Mouse (Mus musculus) cerebellum, adult 11-12 months (tissue): ENCODE measurements around the gene Mars.

ENCODE experiments used
- DNase-seq: peaks from one replicate; pipeline ENCODE4 v3.0.0; 2022

Mars gene

GRCm38 (mm10) chr10:127311476-127312355 lies at the start of gene Mars:
Gene Mars (minus strand): TSS chr10:127311786.
- DNase-seq: peak; percentile 94

GRCm38 (mm10) chr10:127360714-127361113 lies 49.1 kb upstream of the Mars start:
- no peak for DNase-seq

- no peak for DNase-seq
Measured at GRCm38 (mm10) chr10:127355336-127355735, 43.8 kb upstream of the Mars start.

- DNase-seq: peak; percentile 55
Measured at GRCm38 (mm10) chr10:127353909-127354895, 42.6 kb upstream of the Mars start, which contains the start of gene Inhbe. Gene Inhbe (minus strand): TSS chr10:127354411.

GRCm38 (mm10) chr10:127352766-127353165 lies 41.2 kb upstream of the Mars start:
- DNase-seq: no peak

GRCm38 (mm10) chr10:127352187-127352586 lies 40.6 kb upstream of the Mars start:
- no peak for DNase-seq

- no peak for DNase-seq
Measured at GRCm38 (mm10) chr10:127351719-127352118, 40.1 kb upstream of the Mars start.

- DNase-seq: no peak
Measured at GRCm38 (mm10) chr10:127351285-127351595, 39.7 kb upstream of the Mars start.

DNA sequence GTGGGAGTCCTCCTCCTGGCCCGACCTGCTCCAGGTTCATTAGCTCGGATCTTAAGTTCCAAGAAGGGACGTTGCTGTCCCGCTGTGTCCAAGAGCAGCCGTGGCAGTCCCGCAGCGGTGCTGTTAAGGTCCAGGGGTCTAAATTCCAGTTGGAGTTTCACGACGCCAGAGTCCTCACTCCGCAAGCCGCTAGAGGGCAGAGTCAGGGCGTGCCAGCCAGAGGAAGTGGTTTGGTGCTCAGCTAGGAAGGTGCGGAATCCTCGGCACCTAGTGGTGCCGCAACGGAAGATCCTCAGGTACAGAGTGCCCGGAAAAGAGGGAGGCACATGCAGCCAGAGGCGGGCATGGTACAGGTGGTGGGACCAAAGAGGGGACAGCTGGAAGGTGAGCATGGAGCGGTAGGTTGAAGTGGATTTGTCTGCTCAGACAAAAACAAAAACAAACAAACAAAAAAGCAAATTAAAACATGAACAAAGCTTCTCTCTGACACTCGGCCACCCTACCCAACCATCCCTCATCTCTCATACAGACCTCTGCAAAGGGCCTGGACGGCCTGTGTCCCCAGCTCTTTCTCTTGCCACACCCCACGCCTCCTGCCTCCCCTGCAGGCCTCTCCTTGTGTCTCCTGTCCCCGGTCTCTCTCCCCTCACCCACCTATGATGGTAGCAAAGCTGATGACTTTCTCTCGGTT lies 39.2 kb upstream of the Mars start:
- DNase-seq: peak; percentile 71

- no peak for DNase-seq
Measured at GRCm38 (mm10) chr10:127349810-127350209, 38.2 kb upstream of the Mars start.

GRCm38 (mm10) chr10:127348957-127349356 lies 37.4 kb upstream of the Mars start:
- no peak for DNase-seq

DNA sequence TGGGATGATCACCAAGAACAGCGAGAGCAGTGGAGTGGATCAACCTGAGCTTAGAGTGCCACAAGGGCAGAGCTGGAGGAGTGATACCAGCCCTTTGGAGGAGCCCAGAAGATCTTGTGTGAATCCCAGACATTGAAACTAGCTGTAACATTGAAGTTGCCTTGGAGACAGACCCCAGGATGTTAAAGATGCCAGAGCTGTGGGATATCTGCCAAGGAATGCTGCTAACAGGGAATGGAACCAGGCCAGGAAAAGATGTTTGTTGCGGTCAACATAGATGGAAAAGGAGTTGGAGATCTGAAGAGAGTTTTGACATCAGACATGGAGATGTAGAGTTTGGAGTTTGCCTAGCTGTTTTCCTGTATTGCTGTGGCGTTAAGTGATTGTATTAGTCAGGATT lies 34.6 kb upstream of the Mars start:
- no peak for DNase-seq

DNA sequence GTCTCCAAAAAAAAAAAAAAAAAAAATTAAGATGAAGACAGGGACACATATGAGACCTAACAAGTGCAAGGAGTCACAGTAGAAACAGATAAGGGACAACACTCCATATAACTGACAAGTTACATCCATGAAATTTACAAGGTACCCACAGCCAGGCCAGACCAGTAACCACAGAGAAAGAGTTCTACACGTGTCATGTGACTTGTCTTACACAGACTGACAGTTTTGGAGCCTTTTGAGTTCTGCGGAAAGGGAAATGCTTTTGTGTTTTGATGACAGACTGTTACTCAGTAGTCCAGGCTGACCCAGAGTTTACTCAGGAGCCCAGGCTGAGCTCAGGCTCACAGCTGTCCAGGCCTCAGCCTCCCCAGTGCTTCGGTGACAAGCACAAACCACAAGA lies 31.4 kb upstream of the Mars start:
- no peak for DNase-seq

DNA sequence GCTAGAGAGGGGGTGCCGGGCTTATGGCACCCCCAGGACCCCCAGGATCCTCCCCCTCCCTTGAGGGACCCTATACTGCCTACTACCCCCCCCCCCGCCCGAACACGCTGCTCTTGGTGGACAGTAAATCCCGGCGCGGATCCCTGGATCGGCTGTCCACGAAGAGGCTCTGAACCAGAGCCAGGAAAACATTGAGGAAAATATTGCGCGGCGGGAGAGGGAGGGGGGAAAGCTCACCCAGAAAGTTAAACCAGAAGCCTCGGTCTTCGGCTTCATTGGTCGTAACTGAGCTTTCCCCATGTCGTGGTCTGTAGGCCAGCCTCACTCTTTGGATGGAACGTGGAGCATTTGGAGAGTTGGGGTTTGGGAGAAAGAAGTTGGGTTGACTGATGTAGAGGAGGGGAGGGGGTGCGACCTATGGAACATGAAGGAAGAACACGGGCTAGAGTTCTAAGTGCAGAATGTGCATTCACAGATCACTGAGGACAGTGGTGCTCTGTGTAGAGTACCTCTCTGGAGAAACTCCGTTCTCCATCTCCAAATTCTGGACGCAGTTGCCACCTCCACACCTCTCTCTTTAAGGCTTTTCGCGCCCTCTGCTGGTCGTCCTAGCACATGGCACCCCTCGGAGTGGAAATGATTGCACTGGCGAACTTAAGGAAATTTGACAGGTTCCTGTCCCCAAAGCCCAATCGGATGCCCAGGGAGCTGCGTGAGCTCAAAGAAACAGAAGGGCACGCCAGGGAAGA lies 30.5 kb upstream of the Mars start, which contains the start of gene Gli1:
Gene Gli1 (minus strand): TSS at position 84 of the 749 bp plus-strand sequence.
- DNase-seq: peak; percentile 76

GRCm38 (mm10) chr10:127341360-127341690 lies 29.7 kb upstream of the Mars start:
- DNase-seq: no peak

DNA sequence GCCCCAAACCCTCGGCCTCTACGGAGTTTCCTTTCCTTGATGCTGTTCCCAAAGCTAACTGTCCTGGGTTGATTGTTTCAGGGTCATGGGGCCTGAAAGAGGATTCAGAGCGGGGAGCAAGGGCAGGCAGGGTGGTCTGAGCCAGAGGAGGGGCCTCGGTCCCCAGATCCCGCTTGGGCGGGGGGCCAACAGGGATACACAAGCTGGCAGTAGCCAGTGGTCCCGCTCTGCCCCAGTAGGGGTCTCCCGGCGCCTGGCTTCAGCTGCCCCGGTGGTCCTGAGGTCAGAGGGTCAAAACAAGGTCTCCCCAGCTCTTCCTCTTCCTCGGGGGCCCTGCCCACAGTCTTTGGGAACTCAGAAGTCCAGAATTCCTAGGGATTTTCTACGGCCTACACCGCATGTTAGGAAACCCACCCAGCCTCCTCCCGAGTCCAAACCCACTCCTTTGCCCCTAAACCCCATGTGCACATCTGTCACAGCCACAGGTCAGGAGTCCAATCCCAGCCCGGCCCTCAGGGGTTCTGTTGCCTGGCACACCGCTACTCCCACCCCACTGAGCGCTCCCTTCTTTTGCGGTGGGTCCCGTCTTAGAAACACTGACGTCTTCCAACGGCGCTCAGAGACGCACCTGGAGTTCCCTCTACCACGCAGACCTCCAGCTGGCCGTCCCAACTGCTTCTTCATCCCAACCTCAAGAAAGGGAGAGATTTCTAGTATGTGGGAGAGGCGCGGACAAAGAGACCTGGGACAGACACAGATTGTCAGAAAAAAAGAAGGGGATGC lies 29.2 kb upstream of the Mars start:
- peak; percentile 38 for DNase-seq

DNA sequence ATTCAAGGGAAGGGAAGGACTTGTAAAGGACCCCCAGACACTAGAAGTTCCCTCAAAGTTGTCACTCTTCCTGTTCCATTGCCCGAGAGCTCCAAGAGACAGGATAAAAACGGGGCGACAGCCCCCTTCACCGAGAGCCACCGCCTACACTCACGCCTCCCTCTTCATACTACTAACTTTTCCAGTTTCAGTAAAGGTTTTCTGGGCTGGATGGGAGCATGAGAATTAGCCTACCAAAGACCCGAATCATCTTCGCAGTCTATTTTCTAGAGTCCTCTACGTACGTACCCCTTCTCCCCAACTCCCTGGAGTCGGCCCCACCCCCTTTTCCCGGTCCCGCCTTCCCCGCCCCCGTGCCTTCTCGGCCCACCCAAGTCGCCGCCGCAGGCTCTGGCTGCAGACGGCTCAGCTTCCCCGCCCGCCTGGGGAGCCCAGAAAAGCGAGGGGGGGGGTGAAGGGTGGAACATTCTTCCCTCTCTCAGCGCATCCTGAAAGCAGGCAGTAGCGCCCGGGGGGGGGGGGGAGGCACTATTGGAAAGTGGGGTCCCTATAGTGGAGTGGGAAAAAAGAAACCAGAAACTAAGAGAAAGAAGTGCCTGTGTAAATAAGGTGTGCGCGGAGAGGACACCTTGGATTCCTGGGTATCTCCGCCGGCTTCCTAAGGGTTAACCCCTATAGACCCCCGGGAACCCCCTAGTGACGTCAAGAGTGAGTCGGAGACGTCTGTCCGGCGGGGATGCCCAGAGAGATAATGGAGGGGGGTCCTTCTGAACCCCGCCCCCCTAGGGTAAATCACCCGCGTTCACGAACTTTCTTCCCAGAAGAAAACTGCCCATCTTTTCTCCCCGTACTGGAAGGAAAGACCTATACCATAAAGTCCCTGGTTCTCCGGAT lies 28.3 kb upstream of the Mars start:
- DNase-seq: no peak

GRCm38 (mm10) chr10:127338930-127339682 lies 27.5 kb upstream of the Mars start:
- peak; percentile 86 for DNase-seq

- no peak for DNase-seq
Measured at GRCm38 (mm10) chr10:127337536-127338099, 26.0 kb upstream of the Mars start.
